Mouse (Mus musculus) C2C12 (cell line): ENCODE measurements around the gene Degs2.
"Not testable (repeated sequence)": the region's sequence is repeated elsewhere in the genome, so short reads cannot be mapped to it uniquely, and the experiment has no call there.

ENCODE experiments used
- CEBPB ChIP-seq: IDR thresholded peaks from one replicate; pipeline ENCODE4 v1.6.1; 2011; ENCODE audit warnings: low read depth, mild to moderate bottlenecking, control low read depth, moderate library complexity
- CTCF ChIP-seq: IDR thresholded peaks from one replicate; pipeline ENCODE4 v1.5.1; 2011; ENCODE audit not compliant: control insufficient read depth, insufficient read depth, insufficient read length
- FOSL1 ChIP-seq: IDR thresholded peaks from one replicate; pipeline ENCODE4 v1.8.0; 2011; ENCODE audit warnings: mild to moderate bottlenecking, low read length; ENCODE audit not compliant: poor library complexity, insufficient read depth, severe bottlenecking
- MAX ChIP-seq: IDR thresholded peaks from one replicate; pipeline ENCODE4 v1.6.1; 2011; ENCODE audit warnings: mild to moderate bottlenecking, control low read depth
- MYOD1 ChIP-seq: IDR thresholded peaks from one replicate; pipeline ENCODE4 v1.6.1; 2011; ENCODE audit warnings: low read depth; ENCODE audit not compliant: control insufficient read depth, insufficient read length
- MYOG ChIP-seq: IDR thresholded peaks from one replicate; pipeline ENCODE4 v1.6.1; 2011; ENCODE audit not compliant: control insufficient read depth, insufficient read length; ENCODE audit errors: extremely low read depth

- not testable (repeated sequence) for TF ChIP-seq CTCF, MAX, CEBPB, MYOD1, FOSL1, MYOG
These were observed 11.9 kb upstream of the Degs2 start for GRCm38 (mm10) chr12:108713972-108714371.
